Mouse (Mus musculus): ENCODE measurements at regions not wholly inside any gene's neighbourhood (a gene's known extent, or its start where the extent isn't known, plus 50 kb on each side); places are given as distances from the start of the nearest gene placed in this dataset.

GRCm38 (mm10) chr6:52368734-52369412, 55.6 kb downstream of the Evx1 start:
- DNase-seq (ENCODE audit: extremely low spot score in 1 of 2, low spot score in 1 of 2) = no peak

- DNase-seq (ENCODE audit: extremely low spot score in 1 of 2, low spot score in 1 of 2) = no peak
Measured at GRCm38 (mm10) chr6:52370806-52371360, 57.6 kb downstream of the Evx1 start.

GRCm38 (mm10) chr6:52379146-52379545, 65.8 kb downstream of the Evx1 start:
- DNase-seq (ENCODE audit: extremely low spot score in 1 of 2, low spot score in 1 of 2) = no peak

- DNase-seq (ENCODE audit: extremely low spot score in 1 of 2, low spot score in 1 of 2) = no peak
Measured at GRCm38 (mm10) chr6:52379588-52379987, 66.3 kb downstream of the Evx1 start.

DNA sequence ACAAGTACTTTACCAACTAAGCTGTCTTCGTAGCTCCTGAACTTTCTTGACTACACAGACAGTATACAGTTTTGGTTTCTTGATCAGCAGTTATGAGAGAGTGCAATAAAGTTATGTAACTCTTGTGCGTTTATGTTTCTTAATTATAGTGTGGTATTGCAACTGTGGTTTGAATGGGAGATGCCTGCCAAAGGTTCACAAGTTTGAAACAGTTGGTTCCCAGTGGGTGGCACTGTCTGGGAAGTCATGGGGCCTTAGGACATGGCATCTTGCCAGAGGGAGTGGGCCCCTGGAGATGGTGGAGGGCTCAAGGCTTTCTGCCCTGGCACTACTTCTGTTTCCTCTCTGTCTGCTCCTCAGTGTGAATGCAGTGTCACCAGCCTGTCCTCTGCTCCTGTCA, 71.7 kb downstream of the Evx1 start:
- DNase-seq (ENCODE audit: extremely low spot score in 1 of 2, low spot score in 1 of 2) = no peak

GRCm38 (mm10) chr6:52401404-52401803, 88.1 kb downstream of the Evx1 start:
- no peak for DNase-seq (ENCODE audit: extremely low spot score in 1 of 2, low spot score in 1 of 2)

- DNase-seq (ENCODE audit: extremely low spot score in 1 of 2, low spot score in 1 of 2) = no peak
Measured at GRCm38 (mm10) chr6:52409991-52410390, 96.7 kb downstream of the Evx1 start.

DNA sequence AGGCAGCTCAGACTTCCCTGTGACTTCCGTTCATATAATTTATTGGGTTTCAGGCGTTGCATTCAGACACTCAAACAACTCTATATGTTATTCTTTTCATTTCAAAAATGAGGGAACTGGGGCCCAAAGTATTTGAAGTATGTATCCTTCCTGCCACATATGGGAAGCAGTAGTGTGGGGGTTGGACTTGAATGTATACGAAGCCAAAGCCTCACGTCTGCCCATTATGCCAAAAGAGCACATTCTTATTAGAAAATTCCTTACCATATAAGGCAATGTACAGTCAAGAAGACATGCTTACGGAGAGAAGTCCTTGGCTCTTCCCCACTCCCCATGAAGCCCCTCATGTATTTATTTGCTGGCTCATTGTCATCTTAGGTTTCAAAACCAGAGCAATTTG, 97.4 kb downstream of the Evx1 start:
- DNase-seq (ENCODE audit: extremely low spot score in 1 of 2, low spot score in 1 of 2) = no peak

DNA sequence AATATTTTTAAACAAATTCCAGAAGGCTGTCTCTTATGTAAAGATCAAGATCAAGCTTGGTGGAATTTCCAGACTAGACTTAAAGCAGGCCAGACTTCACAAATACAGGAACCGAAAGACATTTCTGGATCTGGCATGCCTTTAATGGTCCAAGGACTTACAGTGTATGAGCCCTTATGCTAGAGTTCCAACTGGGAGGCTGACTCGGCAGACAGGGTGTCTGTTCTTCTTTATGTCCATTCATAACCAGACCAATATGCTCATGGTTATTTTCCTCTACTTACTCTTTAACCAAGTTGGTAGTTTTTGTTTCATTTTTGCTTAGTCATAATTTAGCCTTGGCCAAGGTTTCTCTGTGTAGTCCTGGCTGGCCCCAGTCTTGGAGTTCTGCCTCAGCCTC, 98.0 kb downstream of the Evx1 start:
- DNase-seq (ENCODE audit: extremely low spot score in 1 of 2, low spot score in 1 of 2) = no peak

DNA sequence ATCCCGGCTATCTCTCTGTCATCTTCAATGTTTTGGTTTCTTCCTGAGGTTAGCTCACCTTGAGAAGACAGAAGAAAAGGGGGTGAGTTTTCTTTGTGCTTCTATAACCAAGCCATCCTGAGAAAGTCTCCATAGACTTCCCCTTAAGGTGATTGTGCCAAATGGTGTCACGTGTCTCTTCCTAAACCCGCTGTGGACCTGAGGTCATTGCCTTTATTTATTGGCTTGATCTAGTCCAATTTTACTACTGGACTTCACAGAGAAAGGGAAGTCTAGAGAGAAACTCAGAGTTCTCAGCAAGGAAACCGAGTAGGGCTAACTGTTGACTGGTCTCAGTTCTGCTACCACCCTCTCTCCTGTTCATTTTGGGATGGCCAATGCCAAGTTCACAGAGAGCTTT, 100.3 kb downstream of the Evx1 start:
- DNase-seq (ENCODE audit: extremely low spot score in 1 of 2, low spot score in 1 of 2) = no peak

DNA sequence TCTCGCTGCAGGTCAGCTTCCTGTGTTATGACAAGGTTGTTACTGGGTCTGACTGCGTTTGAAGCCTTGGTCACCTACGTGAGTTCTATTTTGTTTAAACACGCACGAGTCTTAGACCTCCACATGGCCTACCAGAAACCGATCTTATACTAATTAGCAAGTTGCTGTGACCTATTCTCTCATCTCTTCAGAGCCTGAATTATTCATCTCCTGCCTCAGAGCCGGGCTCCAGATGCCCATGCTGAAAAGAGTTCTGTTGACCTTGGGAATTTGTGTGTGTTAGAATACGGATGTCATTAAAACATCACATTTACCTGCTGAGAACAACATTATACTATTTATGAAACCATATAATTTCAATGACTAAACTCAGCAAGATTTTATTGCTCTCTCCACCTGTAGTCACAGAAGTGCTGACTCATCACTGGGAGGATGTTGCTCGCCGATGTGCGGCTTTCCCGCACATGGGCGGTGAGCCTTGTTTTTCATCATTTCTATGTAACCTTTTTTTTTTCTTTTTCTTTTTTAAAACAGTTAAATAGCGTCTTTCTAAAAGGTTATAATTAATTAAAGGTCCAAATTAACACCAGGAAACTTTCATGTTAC, 102.1 kb downstream of the Evx1 start:
- DNase-seq (ENCODE audit: extremely low spot score in 1 of 2, low spot score in 1 of 2) = no peak

DNA sequence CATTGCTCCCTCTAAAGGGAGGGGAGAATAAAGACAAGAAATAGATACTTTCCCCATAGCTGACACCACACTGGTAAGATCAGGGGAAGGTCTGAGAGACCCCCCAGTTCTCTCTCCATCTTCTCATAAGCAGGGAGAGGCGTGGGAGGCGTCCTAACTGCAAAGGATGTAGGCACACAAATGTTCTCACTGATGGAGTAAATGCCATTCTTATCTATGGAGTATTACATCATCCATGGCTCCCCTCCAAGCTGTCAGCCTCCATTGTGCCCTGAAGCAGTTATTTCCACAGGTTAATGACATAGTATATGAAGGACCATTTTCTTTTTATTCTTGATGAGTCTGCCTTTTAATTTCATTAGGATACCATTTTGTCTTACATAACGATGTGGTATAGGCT, 103.2 kb downstream of the Evx1 start:
- DNase-seq (ENCODE audit: extremely low spot score in 1 of 2, low spot score in 1 of 2) = no peak

- DNase-seq (ENCODE audit: extremely low spot score in 1 of 2, low spot score in 1 of 2) = peak in 1 of 2 experiments; percentile 8
Measured at GRCm38 (mm10) chr6:52417439-52418124, 104.3 kb downstream of the Evx1 start.

DNA sequence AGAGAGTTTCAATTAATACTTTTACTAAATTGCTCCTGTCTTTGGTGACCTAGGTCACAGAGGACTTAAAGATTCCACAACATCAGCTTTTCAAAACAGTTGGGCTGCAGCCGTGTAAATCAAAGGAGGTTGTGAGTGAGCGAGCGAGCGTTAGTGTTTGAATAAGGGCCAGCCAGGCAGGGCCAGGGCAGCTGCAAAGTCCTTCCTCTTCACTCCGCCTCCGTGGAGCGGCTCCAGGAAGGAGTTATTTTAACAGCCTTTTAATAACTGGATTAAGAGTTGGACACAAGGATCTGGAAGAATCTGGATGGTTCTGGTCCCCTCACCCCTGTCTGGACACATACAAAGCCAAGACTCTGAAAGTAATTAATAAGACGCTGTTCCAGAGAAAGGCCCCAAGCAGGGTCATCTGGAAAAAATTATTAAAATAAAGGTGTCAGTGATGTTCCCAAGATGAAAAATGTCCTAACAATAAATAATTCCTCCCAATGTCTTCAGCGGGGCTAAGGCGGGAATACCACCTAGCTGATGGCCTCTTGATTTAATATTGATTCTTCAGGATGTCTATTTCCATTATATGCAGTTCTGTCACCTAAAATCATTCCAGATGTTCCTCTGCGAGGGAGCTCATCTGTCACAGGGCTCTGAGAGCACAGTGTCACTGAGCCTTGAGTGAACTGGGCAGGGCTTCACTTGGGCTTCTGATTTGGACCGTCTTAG, 105.3 kb downstream of the Evx1 start:
- no peak for DNase-seq (ENCODE audit: extremely low spot score in 1 of 2, low spot score in 1 of 2)

DNA sequence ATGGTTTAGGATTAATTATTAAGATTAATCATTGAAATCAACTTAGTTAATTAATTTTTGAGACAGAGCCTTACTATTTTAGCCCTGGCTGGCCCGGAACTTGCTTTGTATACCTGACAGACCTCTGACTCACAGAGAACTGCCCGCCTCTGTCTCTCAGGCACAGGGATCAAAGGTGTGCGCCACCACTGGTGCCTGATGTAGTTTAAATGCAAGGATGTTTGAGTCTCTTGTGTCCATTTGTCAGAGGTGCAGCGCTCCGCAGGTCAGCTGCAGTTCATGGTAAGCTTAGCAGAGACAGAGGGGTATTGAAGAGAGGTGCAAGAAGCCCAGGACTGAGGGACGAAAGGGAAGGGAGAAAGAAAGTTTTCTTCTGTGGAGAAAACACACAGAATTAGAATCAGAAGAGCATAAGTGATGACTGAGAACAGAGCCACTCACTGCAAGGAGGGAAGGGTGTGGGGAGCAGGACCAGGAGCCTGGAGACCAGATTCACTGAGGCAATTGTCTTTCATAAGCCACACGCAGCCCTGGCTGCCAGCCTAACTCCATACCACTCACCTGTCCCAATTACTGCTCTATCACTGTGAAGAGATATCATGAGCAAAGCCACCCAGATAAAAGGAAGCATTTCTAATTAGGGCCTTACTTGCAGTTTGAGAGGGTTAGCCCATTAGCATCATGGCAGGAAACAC, 107.1 kb downstream of the Evx1 start:
- DNase-seq (ENCODE audit: extremely low spot score in 1 of 2, low spot score in 1 of 2) = no peak

- DNase-seq (ENCODE audit: extremely low spot score in 1 of 2, low spot score in 1 of 2) = no peak
Measured at GRCm38 (mm10) chr6:52421771-52422170, 108.5 kb downstream of the Evx1 start.

GRCm38 (mm10) chr6:52422686-52423085, 109.4 kb downstream of the Evx1 start:
- DNase-seq (ENCODE audit: extremely low spot score in 1 of 2, low spot score in 1 of 2) = no peak

DNA sequence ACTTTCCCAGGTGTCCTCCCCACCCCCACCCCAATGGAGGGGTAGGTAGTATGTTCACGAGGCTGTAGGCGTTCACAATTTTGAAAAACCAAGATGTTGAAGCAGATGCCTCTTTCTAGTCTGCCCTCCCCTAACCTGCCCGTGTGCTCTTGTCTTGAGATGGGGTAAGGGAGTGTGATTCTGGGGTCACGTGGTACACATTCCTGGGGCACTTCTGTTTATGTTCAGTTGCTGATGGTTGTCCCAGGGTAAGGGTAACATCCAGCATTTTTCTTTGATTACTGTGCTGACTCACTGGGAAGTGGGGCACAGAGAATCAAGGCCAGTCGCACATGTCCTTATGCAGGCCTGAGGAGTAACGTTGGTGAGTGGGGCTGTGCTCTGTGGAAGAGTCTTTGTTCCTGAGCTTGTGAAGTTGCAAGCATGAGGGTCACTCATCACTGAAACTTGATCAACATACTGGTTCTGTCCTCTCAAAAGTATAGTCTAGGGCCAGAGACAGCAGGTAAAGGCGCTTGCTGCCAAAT, 110.3 kb downstream of the Evx1 start:
- no peak for DNase-seq (ENCODE audit: extremely low spot score in 1 of 2, low spot score in 1 of 2)

DNA sequence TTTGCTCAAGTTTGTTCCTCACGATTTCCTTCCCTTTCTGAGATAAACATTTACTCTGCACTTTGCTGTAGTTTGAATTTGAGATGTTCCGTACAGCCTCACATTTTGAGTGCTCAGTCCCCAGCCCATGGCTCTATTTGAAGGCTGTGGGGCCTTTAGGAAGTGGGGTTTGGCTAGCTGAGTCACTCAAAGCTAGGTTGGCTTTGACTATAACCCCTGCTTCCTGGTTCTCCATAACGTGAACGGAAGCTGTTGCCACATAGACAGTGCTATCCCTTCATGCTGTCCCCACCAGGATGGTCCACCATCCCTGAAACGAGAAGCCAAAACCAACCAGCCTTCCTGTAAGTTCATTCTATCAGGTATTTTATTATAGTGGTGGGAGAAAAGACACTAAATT, 111.1 kb downstream of the Evx1 start:
- DNase-seq (ENCODE audit: extremely low spot score in 1 of 2, low spot score in 1 of 2) = no peak

DNA sequence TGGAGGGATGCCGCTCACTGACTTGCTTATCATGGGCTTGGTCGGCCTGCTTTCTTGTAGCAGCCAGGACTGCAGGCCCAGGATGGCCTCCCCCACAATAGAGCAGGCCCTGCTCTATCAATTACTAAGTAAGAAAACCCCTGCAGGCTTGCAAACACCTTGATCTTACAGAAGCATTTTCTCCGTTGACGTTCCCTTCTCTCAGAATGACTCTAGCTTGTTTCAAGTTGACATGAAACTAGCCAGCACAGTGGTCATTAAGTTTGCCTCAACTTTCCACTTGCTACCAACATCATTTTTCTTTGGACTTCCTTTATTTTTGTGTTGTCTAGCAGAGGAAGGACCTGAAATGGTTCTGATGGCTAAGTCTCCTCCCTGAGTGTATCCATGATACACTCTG, 111.8 kb downstream of the Evx1 start:
- DNase-seq (ENCODE audit: extremely low spot score in 1 of 2, low spot score in 1 of 2) = no peak
